Mouse (Mus musculus): ENCODE measurements around the gene Hadhb. TPM values are rescaled to one million over a fixed set of nuclear protein-coding genes. Genes with fewer than 3 reads are reported as not detected.
A peak's percentile ranks its signal among the peaks of the same experiment; 100 is the strongest.

Hadhb gene
- polyA plus RNA-seq, 1 experiment from 2014 or later = 139 TPM

DNA sequence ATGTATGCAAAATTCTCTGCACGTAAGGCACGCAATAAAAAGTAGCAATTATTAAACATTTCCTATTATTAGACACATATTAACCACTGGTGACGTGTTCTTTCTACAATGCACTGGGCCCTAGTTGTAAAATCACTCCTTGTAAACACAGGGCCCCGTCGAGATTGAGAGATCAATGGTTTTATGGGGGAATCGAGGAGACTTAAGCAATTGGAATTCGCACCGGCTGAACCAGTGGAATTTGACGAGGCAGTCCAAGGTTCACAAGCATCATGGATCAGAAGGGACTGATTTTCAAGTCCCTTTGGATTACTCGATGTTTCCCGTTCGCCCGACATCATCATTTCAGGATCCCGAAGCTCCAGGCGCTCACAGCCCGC, 76.8 kb downstream of the Hadhb start:
- Histone ChIP-seq H3K36me3 (replicated peaks; ENCODE audit: control insufficient read depth, insufficient read depth, low read depth, low read length) (no peaks in the 10 kb centered on the region), H3K4me1 (ENCODE audit: control insufficient read depth, insufficient read depth, low read length) (no peaks in the 10 kb centered on the region), H3K4me2 (ENCODE audit: low read depth, low read length) (peak overlapping the region; percentile 41), H3K27ac (replicated peaks; ENCODE audit: low read depth, low read length) (0 out of 2 replicates have a peak overlapping the region, but pooled peaks have one; percentile 36), H3K9me3 (replicated peaks; ENCODE audit: control insufficient read depth, low read length) (no peaks in the 10 kb centered on the region), H3K4me3 (ENCODE audit: low read depth, low read length) (peak overlapping the region; percentile 86), H3K9ac (replicated peaks; ENCODE audit: low read length) (peak overlapping the region; percentile 62), H3K27me3 (ENCODE audit: control insufficient read depth, insufficient read depth, low read length) (no peaks in the 10 kb centered on the region)
- WGBS = 55% methylated on average over 16 of the region's 16 CpGs
- DNase-seq (ENCODE audit: low spot score) (no peak), ATAC-seq (replicated peaks; ENCODE audit: insufficient number of reproducible peaks, low FRiP score, low TSS enrichment, low read depth) (no peak)

DNA sequence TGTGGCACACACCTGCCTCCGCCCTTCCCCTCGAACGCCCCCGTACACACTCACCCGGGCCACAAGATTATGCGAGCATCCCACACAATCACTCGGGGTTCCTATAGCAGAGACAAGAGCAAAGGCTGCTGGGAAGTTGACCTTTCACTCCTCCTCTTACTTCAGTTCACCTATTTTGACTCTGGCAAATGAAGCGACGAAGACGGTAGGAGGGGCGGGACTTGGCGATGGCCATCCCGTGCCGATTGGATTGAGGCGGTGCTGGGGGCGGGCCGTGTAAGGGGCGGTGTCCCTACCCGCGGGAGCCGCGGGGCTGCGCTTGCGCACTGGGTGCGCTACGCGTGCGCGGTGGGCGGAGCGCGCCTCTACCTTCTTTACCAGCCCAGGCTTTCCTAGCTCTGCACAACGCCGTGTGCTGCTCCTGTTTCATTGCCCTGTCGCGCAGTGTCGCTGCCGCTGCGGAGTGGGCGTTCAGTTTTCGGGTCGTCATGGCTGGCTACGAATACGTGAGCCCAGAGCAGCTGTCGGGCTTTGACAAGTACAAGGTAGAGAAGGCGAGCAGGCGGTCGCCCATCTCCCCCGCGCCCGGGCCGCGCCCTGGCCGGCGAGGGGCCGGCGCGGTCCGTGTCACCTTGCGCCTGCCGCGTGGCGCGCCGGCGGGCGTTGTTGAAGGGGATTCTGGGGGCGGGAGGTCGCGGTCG, 77.4 kb downstream of the Hadhb start, which contains the start of gene Selenoi:
Gene Selenoi (plus strand): TSS at position 311 of the 701 bp plus-strand sequence.
- Histone ChIP-seq H3K4me1 (ENCODE audit: control insufficient read depth, insufficient read depth, low read length) (no peaks in the 10 kb centered on the region), H3K4me2 (ENCODE audit: low read depth, low read length) (peak within 1 kb of the TSS; percentile 74), H3K27ac (replicated peaks; ENCODE audit: low read depth, low read length) (peak within 1 kb of the TSS; percentile 79), H3K9me3 (replicated peaks; ENCODE audit: control insufficient read depth, low read length) (no peaks in the 10 kb centered on the region), H3K27me3 (ENCODE audit: control insufficient read depth, insufficient read depth, low read length) (no peaks in the 10 kb centered on the region), H3K4me3 (ENCODE audit: low read depth, low read length) (peak within 1 kb of the TSS; percentile 86), H3K9ac (replicated peaks; ENCODE audit: low read length) (peak within 1 kb of the TSS; percentile 85), H3K36me3 (replicated peaks; ENCODE audit: control insufficient read depth, insufficient read depth, low read depth, low read length) (no peaks in the 10 kb centered on the region)
- 4% methylated on average over 71 of the region's 71 CpGs for WGBS
- peak; percentile 98 for DNase-seq (ENCODE audit: low spot score)
- ATAC-seq (replicated peaks; ENCODE audit: insufficient number of reproducible peaks, low FRiP score, low TSS enrichment, low read depth) = peak; percentile 99

DNA sequence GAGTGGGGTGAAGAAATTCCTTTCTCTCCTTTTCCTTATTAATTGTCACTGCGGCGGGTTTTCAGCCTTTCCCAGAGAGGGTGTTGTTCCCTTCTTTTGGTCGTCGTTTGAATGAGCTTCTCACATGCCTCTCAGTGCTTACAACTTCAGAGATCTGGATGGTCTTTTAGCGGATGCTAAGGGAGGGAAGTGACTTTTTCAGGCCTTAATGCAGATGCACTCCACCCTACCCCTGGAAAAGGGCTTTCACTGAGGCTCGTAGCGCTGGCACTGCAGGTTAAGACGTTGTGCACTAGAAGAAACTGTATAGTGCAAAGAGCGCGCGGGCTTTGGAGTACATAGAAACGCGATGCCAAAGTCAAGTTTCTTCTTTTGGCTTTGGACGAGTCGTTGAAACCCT, 78.0 kb downstream of the Hadhb start:
- Histone ChIP-seq H3K27ac (replicated peaks; ENCODE audit: low read depth, low read length) (peak overlapping the region; percentile 79), H3K4me1 (ENCODE audit: control insufficient read depth, insufficient read depth, low read length) (no peaks in the 10 kb centered on the region), H3K27me3 (ENCODE audit: control insufficient read depth, insufficient read depth, low read length) (no peaks in the 10 kb centered on the region), H3K4me3 (ENCODE audit: low read depth, low read length) (peak overlapping the region; percentile 86), H3K9me3 (replicated peaks; ENCODE audit: control insufficient read depth, low read length) (no peaks in the 10 kb centered on the region), H3K9ac (replicated peaks; ENCODE audit: low read length) (peak overlapping the region; percentile 85), H3K36me3 (replicated peaks; ENCODE audit: control insufficient read depth, insufficient read depth, low read depth, low read length) (no peaks in the 10 kb centered on the region), H3K4me2 (ENCODE audit: low read depth, low read length) (peak overlapping the region; percentile 74)
- no peak for ATAC-seq (replicated peaks; ENCODE audit: insufficient number of reproducible peaks, low FRiP score, low TSS enrichment, low read depth)
- WGBS = 2% methylated on average over 15 of the region's 15 CpGs
- peak; percentile 52 for DNase-seq (ENCODE audit: low spot score)

DNA sequence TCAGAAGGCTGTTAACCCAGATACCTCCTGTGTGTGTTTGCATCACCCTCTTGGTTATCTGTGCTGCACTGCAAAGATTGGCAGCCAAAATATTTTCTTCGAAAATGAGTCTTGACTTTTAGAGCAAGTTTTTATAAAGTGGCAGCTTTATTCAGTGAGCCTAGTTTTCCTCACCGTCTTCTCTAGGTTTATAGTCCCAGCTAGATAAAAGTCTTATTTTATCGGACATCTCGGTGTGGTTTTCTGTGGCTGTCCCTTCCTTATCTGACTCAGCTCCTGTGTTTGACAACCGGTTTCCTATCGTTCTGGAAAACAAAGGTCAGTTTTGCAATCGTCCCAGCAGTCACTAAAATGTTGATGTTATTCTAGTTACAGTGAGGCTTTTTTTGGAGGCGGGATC, 78.9 kb downstream of the Hadhb start:
- no peaks in the 10 kb centered on the region for H3K4me1 ChIP-seq (ENCODE audit: control insufficient read depth, insufficient read depth, low read length)
- no peak overlapping the region for H3K9ac ChIP-seq (replicated peaks; ENCODE audit: low read length)
- 73% methylated on average over 8 of the region's 8 CpGs for WGBS
- H3K4me2 ChIP-seq (ENCODE audit: low read depth, low read length) = peak overlapping the region; percentile 74; the same call in 1 of the 2 replicates
- no peaks in the 10 kb centered on the region for H3K9me3 ChIP-seq (replicated peaks; ENCODE audit: control insufficient read depth, low read length)
- H3K27ac ChIP-seq (replicated peaks; ENCODE audit: low read depth, low read length) = no peak overlapping the region
- H3K36me3 ChIP-seq (replicated peaks; ENCODE audit: control insufficient read depth, insufficient read depth, low read depth, low read length) = no peaks in the 10 kb centered on the region
- ATAC-seq (replicated peaks; ENCODE audit: insufficient number of reproducible peaks, low FRiP score, low TSS enrichment, low read depth) (no peak), DNase-seq (ENCODE audit: low spot score) (no peak)
- no peaks in the 10 kb centered on the region for H3K27me3 ChIP-seq (ENCODE audit: control insufficient read depth, insufficient read depth, low read length)
- no peak overlapping the region for H3K4me3 ChIP-seq (ENCODE audit: low read depth, low read length)

MicroRNA genes within 50 kb of the gene (microRNA counts, 519-probe panel; counts per million panel counts)
- microRNA mmu-miR-1960 = 1,745 counts per million, percentile 10 among the panel's probes with 10 or more counts

Small RNA genes lying within 50 kb of the gene (microRNA-seq; reads per million reads assigned to microRNA genes)
- gene Mir1960 (ENCODE audit: borderline number of aligned reads) = 1.4 reads per million

Other genes with a start within 250 kb of the Hadhb start
- not detected in 2 replicates for gene Il6, start 142.1 kb upstream of the Hadhb start, polyA plus RNA-seq (2014; fragmentation: Nextera tagmentation; extraction: Ambion mirVana)
- 409 and 418 TPM in 2 replicates for gene Tyms, start 81.6 kb upstream of the Hadhb start, polyA plus RNA-seq (2014; fragmentation: Nextera tagmentation; extraction: Ambion mirVana)
- gene Garem2, start 50.1 kb upstream of the Hadhb start, polyA plus RNA-seq (2014; fragmentation: Nextera tagmentation; extraction: Ambion mirVana) = 3.1 TPM in 2 replicates
- 0.62 and 0.85 TPM in 2 replicates for gene 3110082J24Rik, start 49.2 kb upstream of the Hadhb start, polyA plus RNA-seq (2014; fragmentation: Nextera tagmentation; extraction: Ambion mirVana)
- gene Hadha, start 86 bp upstream of the Hadhb start, polyA plus RNA-seq (2014; fragmentation: Nextera tagmentation; extraction: Ambion mirVana) = 101 and 102 TPM in 2 replicates
- gene Adgrf3, start 50.5 kb downstream of the Hadhb start, polyA plus RNA-seq (2014; fragmentation: Nextera tagmentation; extraction: Ambion mirVana) = not detected in 2 replicates
- gene Selenoi, start 77.3 kb downstream of the Hadhb start, polyA plus RNA-seq (2014; fragmentation: Nextera tagmentation; extraction: Ambion mirVana) = 18.7 and 19.9 TPM in 2 replicates
- gene Drc1, start 126.1 kb downstream of the Hadhb start, polyA plus RNA-seq (2014; fragmentation: Nextera tagmentation; extraction: Ambion mirVana) = 0.20 and 0.21 TPM in 2 replicates